Mouse (Mus musculus) hindbrain, embryonic 14.5 days (tissue): ENCODE results near the gene Peak1. TPM values are rescaled to one million over a fixed set of nuclear protein-coding genes. Genes with fewer than 3 reads are reported as not detected.

Source experiments
- ATAC-seq: fragments of 200-750 bp; cut with Nextera tagmentation; 2 replicates; pipeline ENCODE4 v1.8.0; 2017; ENCODE audit warnings: moderate number of reproducible peaks, mild to moderate bottlenecking, moderate TSS enrichment, moderate library complexity; ENCODE audit not compliant: low FRiP score
- DNase-seq: peaks from one replicate; pipeline ENCODE4 v3.0.0-alpha.2; 2015; ENCODE audit warnings: low spot score
- H3K27ac ChIP-seq: fragments of 300-500 bp; sonication (generic); 2 replicates; pipeline ENCODE4 v1.5.1; 2014; ENCODE audit warnings: mild to moderate bottlenecking, moderate library complexity
- H3K27me3 ChIP-seq: fragments of 300-500 bp; sonication (generic); 2 replicates; pipeline ENCODE4 v1.6.1; 2014; ENCODE audit warnings: mild to moderate bottlenecking, low read length, mixed read lengths; ENCODE audit not compliant: control insufficient read depth, insufficient read depth
- H3K36me3 ChIP-seq: fragments of 300-500 bp; sonication (generic); replicated peaks from 2 replicates; pipeline ENCODE4 v1.6.1; 2014; ENCODE audit not compliant: control insufficient read depth, insufficient read depth
- H3K4me1 ChIP-seq: fragments of 300-500 bp; sonication (generic); replicated peaks from 2 replicates; pipeline ENCODE4 v1.6.1; 2014; ENCODE audit warnings: antibody characterized with exemption, low read length, mixed read lengths; ENCODE audit not compliant: control insufficient read depth, insufficient read depth
- H3K4me2 ChIP-seq: fragments of 300-500 bp; sonication (generic); replicated peaks from 2 replicates; pipeline ENCODE4 v1.6.1; 2014; ENCODE audit warnings: mild to moderate bottlenecking, moderate library complexity
- H3K4me3 ChIP-seq: fragments of 300-500 bp; sonication (generic); replicated peaks from 2 replicates; pipeline ENCODE4 v1.5.1; 2014; ENCODE audit warnings: mild to moderate bottlenecking, low read length
- H3K9ac ChIP-seq: fragments of 300-500 bp; sonication (generic); 2 replicates; pipeline ENCODE4 v1.6.1; 2014
- H3K9me3 ChIP-seq: fragments of 300-500 bp; sonication (generic); 2 replicates; pipeline ENCODE4 v1.6.1; 2016; ENCODE audit warnings: low read length; ENCODE audit not compliant: control insufficient read depth
- WGBS: fragments of 180-500 bp; shearing (Covaris S2); extraction: QIAGEN DNeasy Blood & Tissue Kit; methylation state at CpG from one replicate; pipeline ENCODE4 v1.1.7; 2014; 5-methylcytosine and 5-hydroxymethylcytosine counted together
- polyA plus RNA-seq: library from polyadenylated mRNA; unstranded; fragments of >200 nt; fragmentation: Nextera tagmentation; extraction: Ambion mirVana; gene quantifications from 2 replicates; pipeline ENCODE4 v1.2.1, GENCODE M21; 2014

Peak1 gene
- polyA plus RNA-seq, 1 experiment from 2014 or later: 7.7 TPM

DNA sequence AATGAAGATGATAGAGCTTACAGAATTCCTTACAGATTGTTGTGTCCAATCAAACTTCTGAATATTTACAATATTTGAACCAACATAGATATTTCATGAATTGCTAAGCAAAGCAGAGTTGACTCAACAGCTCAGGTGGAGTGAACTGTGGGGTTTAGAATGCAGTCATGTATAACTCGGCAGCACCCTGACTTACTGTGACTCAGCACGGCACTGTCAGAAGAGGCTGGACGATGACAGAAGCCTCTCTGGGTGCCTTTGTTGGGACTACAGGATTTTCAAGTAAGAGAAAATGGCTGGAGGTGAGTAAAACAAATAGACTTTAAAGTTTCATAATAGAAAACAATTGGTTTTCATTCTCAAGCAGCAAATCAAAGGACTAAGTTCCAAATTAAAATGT lies 25.0 kb downstream of the Peak1 start:
- Histone ChIP-seq H3K27ac (no peak overlapping the region), H3K9me3 (no peaks in the 10 kb centered on the region), H3K36me3 (no peaks in the 10 kb centered on the region), H3K4me2 (no peak overlapping the region), H3K4me1 (no peaks in the 10 kb centered on the region), H3K9ac (no peak overlapping the region), H3K27me3 (no peaks in the 10 kb centered on the region), H3K4me3 (no peak overlapping the region)
- ATAC-seq: no peak
- no peak for DNase-seq
- WGBS: 90% methylated on average over 3 of the region's 3 CpGs

DNA sequence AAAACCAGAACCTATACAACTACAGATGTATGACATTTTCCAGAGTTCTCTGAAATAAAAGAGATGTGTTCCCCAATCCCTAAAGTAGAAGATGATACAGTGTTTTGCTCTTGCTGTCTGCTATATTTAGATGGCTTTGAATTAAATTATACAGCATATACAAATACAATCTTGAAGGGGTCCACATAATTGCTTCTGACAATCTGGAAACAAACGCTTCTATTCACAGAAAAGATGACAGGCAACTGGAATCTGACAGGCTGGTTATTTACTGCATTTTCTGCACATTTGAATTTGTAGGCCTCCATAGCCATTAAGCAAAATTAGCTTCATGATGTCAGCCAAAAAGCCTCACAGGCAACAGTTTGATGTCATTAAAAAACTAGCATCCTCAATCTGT lies 35.1 kb downstream of the Peak1 start:
- Histone ChIP-seq H3K27ac (no peak overlapping the region), H3K4me2 (no peak overlapping the region), H3K4me3 (no peak overlapping the region), H3K4me1 (no peaks in the 10 kb centered on the region), H3K9me3 (no peaks in the 10 kb centered on the region), H3K9ac (no peak overlapping the region), H3K36me3 (no peaks in the 10 kb centered on the region), H3K27me3 (no peaks in the 10 kb centered on the region)
- DNase-seq: no peak
- WGBS: 68% methylated on average over 1 of the region's 1 CpGs
- ATAC-seq: no peak

DNA sequence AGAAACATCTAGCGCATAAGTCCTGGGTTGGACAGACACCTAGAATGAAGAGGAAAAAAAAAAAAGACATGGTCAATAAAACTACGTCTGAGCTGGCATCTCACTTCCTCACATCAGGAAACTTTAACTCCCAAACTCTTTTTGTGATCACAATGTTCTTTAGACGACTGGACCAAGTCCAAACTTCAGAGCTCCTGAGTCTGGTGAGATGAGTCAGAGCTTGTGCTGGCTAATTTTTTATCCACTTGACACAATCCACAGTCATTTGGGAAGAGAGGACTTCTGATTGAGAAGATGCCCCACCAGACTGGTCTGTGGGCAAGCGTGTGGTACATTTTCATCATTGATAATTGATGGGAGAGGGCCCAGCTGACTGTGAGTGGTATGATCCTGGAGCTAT lies 43.5 kb downstream of the Peak1 start:
- Histone ChIP-seq H3K9me3 (peaks cover 4% of the 10 kb centered on the region; the same call in 1 of the 2 replicates), H3K4me3 (no peak overlapping the region), H3K9ac (no peak overlapping the region), H3K4me2 (no peak overlapping the region), H3K27ac (no peak overlapping the region), H3K27me3 (no peaks in the 10 kb centered on the region), H3K4me1 (no peaks in the 10 kb centered on the region), H3K36me3 (no peaks in the 10 kb centered on the region)
- 83% methylated on average over 4 of the region's 4 CpGs for WGBS
- no peak for ATAC-seq
- DNase-seq: no peak

DNA sequence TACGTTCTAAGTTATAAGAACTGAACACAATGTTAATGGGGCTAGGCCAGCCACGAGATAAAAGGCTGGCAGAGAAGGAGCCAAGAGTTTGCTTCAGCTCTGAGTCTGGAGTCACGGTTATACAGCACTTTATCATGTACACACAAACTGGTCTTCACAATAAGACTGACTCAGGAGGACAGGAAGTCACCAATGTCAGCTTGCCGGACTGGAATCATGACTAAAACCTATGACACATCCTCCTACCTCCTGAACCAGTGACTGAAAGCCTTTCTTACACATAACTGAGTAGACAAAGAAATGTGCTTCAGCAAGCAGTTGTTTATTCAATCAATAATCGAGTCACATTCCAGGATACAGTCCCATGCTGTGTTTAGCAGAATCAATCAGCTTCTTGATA lies 47.2 kb downstream of the Peak1 start:
- H3K27ac ChIP-seq: no peak overlapping the region
- H3K36me3 ChIP-seq: no peaks in the 10 kb centered on the region
- peaks cover 4% of the 10 kb centered on the region; the same call in 1 of the 2 replicates for H3K9me3 ChIP-seq
- no peak for ATAC-seq
- no peak overlapping the region for H3K9ac ChIP-seq
- no peaks in the 10 kb centered on the region for H3K27me3 ChIP-seq
- no peak overlapping the region for H3K4me3 ChIP-seq
- H3K4me2 ChIP-seq: no peak overlapping the region
- WGBS: 61% methylated on average over 5 of the region's 5 CpGs
- DNase-seq: no peak
- H3K4me1 ChIP-seq: no peaks in the 10 kb centered on the region

DNA sequence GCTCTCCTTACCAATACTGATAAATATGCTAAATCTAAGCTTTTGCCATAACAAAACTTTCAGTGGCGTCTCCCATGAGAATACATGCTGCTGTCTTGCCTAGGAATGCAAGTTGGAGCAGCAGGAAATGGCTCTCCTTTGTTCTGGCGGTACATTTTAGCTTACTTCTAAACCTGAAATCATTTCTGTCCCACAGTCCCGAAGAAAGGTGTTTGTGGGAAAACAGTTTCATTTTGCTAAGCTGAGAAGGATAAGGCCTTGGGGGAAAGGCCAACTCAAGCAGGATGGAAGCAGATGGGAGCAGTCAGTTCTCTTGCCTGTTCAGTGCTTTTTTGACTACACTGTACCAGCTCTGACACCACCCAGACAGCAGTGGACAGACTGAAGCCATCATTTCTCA lies 49.1 kb downstream of the Peak1 start:
- DNase-seq (no peak), ATAC-seq (no peak)
- no peaks in the 10 kb centered on the region for H3K36me3 ChIP-seq
- no peaks in the 10 kb centered on the region for H3K9me3 ChIP-seq
- no peak overlapping the region for H3K9ac ChIP-seq
- no peaks in the 10 kb centered on the region for H3K27me3 ChIP-seq
- WGBS: 73% methylated on average over 3 of the region's 3 CpGs
- H3K27ac ChIP-seq: no peak overlapping the region
- no peaks in the 10 kb centered on the region for H3K4me1 ChIP-seq
- H3K4me2 ChIP-seq: no peak overlapping the region
- no peak overlapping the region for H3K4me3 ChIP-seq

DNA sequence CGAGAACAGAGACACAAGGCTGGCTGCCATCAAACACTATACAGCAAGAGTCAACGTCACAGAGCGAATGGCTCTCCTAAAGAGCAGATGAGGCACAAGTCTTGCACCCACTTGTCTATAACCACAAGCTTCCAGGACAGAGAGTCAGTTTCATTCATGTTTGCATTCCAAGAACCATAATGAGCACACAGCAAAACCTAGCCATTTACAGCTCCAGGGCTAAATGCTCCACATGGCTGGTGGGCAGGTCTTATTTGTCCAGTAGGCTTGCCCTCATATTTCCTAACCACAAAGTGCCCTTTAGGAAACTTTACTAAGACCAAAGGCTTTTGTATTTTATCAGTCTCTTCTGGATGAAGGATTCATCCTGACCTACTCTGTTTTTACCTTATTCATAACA lies 54.6 kb downstream of the Peak1 start:
- no peaks in the 10 kb centered on the region for H3K9me3 ChIP-seq
- H3K4me1 ChIP-seq: no peaks in the 10 kb centered on the region
- no peak overlapping the region for H3K27ac ChIP-seq
- H3K9ac ChIP-seq: no peak overlapping the region
- DNase-seq: no peak
- no peaks in the 10 kb centered on the region for H3K27me3 ChIP-seq
- H3K4me2 ChIP-seq: no peak overlapping the region
- 98% methylated on average over 3 of the region's 3 CpGs for WGBS
- H3K36me3 ChIP-seq: no peaks in the 10 kb centered on the region
- no peak for ATAC-seq
- no peak overlapping the region for H3K4me3 ChIP-seq

DNA sequence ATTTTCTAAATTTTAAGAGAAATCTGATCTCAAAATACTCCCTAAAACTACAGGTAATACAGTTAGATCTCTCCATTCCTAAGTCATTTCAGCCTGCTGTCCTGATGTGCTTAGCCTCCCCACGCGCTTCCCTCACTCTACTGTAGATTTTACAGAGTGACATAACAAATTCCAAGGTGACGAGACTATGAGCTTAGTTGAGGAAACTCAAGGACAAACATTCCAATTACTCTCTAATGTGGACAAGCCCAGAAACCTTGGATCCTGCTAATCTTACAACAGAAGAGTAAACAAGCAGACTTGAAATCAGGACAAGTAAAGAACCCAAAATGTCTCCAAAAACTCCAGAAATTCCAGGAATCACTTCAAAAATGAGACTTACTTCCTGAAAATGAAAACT lies 58.6 kb downstream of the Peak1 start:
- WGBS: 87% methylated on average over 3 of the region's 3 CpGs

DNA sequence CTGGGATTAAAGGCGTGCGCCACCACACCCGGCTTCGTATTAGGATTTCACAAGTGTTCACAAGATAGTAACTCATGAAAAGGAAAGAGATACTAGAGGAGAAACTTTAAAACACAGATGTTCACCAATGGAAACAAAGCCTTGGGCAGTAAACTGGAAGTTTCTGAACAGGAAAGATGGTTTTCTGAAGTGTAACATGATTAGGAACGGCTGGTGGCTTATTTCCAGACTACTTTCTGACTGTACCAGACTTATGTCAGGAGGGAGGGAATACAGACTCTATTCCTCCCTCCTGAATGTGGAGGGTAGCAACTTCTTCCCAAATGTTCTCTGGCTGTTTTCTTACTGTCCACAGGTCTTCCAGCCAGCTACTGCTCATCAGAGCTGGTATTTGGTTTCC lies 62.7 kb downstream of the Peak1 start:
- no peak overlapping the region for H3K4me3 ChIP-seq
- H3K9ac ChIP-seq: no peak overlapping the region
- 98% methylated on average over 5 of the region's 5 CpGs for WGBS
- DNase-seq: no peak
- H3K4me1 ChIP-seq: 0 out of 2 replicates have a peak, but pooled peaks cover 6% of the 10 kb centered on the region
- no peaks in the 10 kb centered on the region for H3K9me3 ChIP-seq
- ATAC-seq: no peak
- H3K27me3 ChIP-seq: no peaks in the 10 kb centered on the region
- H3K27ac ChIP-seq: no peak overlapping the region
- no peak overlapping the region for H3K4me2 ChIP-seq
- no peaks in the 10 kb centered on the region for H3K36me3 ChIP-seq

More for the DNA sequence above, 58.6 kb downstream of the Peak1 start:
- H3K9me3 ChIP-seq: no peaks in the 10 kb centered on the region
- H3K4me1 ChIP-seq: 0 out of 2 replicates have a peak, but pooled peaks cover 6% of the 10 kb centered on the region
- no peak for DNase-seq
- no peak for ATAC-seq
- no peak overlapping the region for H3K9ac ChIP-seq
- no peaks in the 10 kb centered on the region for H3K27me3 ChIP-seq
- no peaks in the 10 kb centered on the region for H3K36me3 ChIP-seq
- H3K4me3 ChIP-seq: no peak overlapping the region
- no peak overlapping the region for H3K4me2 ChIP-seq
- no peak overlapping the region for H3K27ac ChIP-seq

DNA sequence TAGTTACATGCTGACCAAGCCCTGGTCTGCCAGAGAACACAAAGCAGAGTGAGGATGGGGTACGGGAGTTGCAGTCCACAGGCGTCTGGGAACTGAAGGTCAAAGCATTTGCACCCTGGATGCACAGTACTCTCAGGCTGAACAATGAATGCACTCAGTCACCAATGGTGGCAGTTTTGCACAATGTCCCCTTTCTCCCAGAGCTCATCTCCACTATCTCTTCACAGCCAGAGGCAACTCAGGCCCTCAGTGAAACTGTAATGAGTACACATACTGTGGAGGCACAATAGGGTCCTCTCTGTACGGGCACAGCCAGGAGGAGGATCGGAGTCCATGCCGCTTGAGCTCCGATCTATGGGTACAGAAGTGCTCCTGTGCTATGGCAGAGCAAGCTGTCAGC lies 71.5 kb downstream of the Peak1 start:
- ATAC-seq (no peak), DNase-seq (no peak)
- no peak overlapping the region for H3K4me3 ChIP-seq
- H3K4me1 ChIP-seq: no peaks in the 10 kb centered on the region
- no peaks in the 10 kb centered on the region for H3K9me3 ChIP-seq
- H3K36me3 ChIP-seq: no peaks in the 10 kb centered on the region
- 65% methylated on average over 6 of the region's 6 CpGs for WGBS
- no peaks in the 10 kb centered on the region for H3K27me3 ChIP-seq
- no peak overlapping the region for H3K27ac ChIP-seq
- H3K4me2 ChIP-seq: no peak overlapping the region
- H3K9ac ChIP-seq: no peak overlapping the region

DNA sequence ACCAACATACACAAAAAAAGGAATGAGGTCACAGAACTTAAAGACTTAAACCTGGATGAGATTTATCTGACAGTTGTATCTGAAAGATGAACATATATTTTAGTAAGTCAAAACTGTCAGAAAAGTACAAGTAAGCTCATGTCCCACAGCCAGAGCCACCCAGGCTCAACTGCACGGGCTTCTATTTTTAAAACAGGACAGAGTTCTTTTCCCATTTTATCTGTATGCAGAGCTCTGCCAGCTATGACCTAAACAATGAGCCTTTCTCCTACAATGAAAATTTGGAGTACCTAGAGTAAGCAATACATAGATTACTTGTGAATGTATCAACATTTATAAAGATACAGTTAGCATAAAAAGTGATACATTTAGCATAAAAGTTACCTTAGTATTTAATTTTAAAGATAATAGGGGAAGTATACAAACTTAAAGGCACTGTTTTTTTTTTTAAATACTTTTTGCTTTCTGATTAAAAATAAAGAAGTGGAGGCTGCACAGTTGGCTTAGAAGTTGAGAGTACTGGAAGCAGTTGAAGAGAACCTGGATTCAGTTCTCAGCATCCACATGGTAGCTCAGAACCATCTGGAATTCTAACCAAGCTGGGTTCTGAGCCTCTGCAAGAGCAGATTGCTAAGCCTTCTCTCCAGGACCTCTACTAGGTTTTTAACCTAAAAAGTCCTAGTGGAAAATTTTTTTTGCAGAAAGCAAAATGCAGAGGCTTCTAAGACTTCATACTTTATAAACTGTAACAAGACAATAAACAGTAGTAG lies 78.3 kb downstream of the Peak1 start:
- Histone ChIP-seq H3K27me3 (no peaks in the 10 kb centered on the region), H3K4me2 (no peak overlapping the region), H3K9ac (no peak overlapping the region), H3K4me3 (no peak overlapping the region), H3K36me3 (no peaks in the 10 kb centered on the region), H3K27ac (no peak overlapping the region), H3K4me1 (no peaks in the 10 kb centered on the region), H3K9me3 (no peaks in the 10 kb centered on the region)
- WGBS: 91% methylated on average over 1 of the region's 1 CpGs
- ATAC-seq (no peak), DNase-seq (no peak)
